Mouse (Mus musculus) CH12.LX (cell line): ENCODE results near the gene Txnrd1. TPM values are rescaled to one million over a fixed set of nuclear protein-coding genes. Genes with fewer than 3 reads are reported as not detected.

ENCODE experiments used
- DNase-seq: peaks from one replicate; pipeline ENCODE4 v3.0.0-alpha.2; 2013; ENCODE audit errors: extremely low read depth
- H3K27ac ChIP-seq: 2 replicates; pipeline ENCODE4 v1.5.1; 2012; ENCODE audit warnings: low read depth, mild to moderate bottlenecking, control low read depth, moderate library complexity; ENCODE audit not compliant: insufficient read depth
- H3K27me3 ChIP-seq: replicated peaks from 2 replicates; pipeline ENCODE3; 2012; ENCODE audit warnings: inconsistent platforms
- H3K36me3 ChIP-seq, 2 experiments: replicated peaks in 1 of 2; 2 replicates each; pipeline versions ENCODE3 to v1.6.1; 2012; ENCODE audit warnings: inconsistent platforms in 1 of 2, low read length in 1 of 2, mild to moderate bottlenecking in 1 of 2, mixed read lengths in 1 of 2, moderate library complexity in 1 of 2; ENCODE audit not compliant: control insufficient read depth in 1 of 2, insufficient read depth in 1 of 2
- H3K4me1 ChIP-seq, 2 experiments: 2 replicates each; pipeline ENCODE4 v1.6.1; 2012; ENCODE audit warnings: inconsistent platforms in 1 of 2, moderate library complexity in 1 of 2; ENCODE audit not compliant: insufficient read depth in 2 of 2, control insufficient read depth in 1 of 2
- H3K4me2 ChIP-seq: 2 replicates; pipeline ENCODE4 v1.6.1; 2012; ENCODE audit warnings: low read depth, mild to moderate bottlenecking, control low read depth; ENCODE audit not compliant: poor library complexity, insufficient read depth, severe bottlenecking
- H3K4me3 ChIP-seq, 3 experiments: fragments of 150-350 bp in 1 of 3; sonication (generic) in 1 of 3; replicated peaks in 1 of 3; 2 replicates each; pipeline versions ENCODE3 to v1.5.1; 2011 to 2012; ENCODE audit warnings: low read depth in 2 of 3, low read length in 2 of 3, mild to moderate bottlenecking in 2 of 3, moderate library complexity in 2 of 3, control low read depth in 1 of 3, improper control_type of control experiment in 1 of 3, inconsistent platforms in 1 of 3, mixed read lengths in 1 of 3; ENCODE audit not compliant: poor library complexity in 1 of 3
- H3K79me2 ChIP-seq: replicated peaks from 2 replicates; pipeline ENCODE4 v1.6.1; 2012; ENCODE audit warnings: mild to moderate bottlenecking, moderate library complexity; ENCODE audit not compliant: control insufficient read depth, poor library complexity, insufficient read depth, severe bottlenecking; ENCODE audit errors: extremely low read depth
- H3K9ac ChIP-seq: 2 replicates; pipeline ENCODE4 v1.6.1; 2012; ENCODE audit warnings: low read depth, mild to moderate bottlenecking, control low read depth, moderate library complexity; ENCODE audit not compliant: insufficient read depth
- H3K9me3 ChIP-seq: replicated peaks from 2 replicates; pipeline ENCODE3; 2012; ENCODE audit warnings: low read length, inconsistent platforms, mixed read lengths
- BHLHE40 ChIP-seq: IDR thresholded peaks from 2 replicates; pipeline ENCODE4 v1.6.1; 2011; ENCODE audit warnings: mild to moderate bottlenecking, low read depth, low read length, improper control_type of control experiment
- EP300 ChIP-seq: IDR thresholded peaks from 2 replicates; pipeline ENCODE4 v1.6.1; 2011; ENCODE audit warnings: low read length, improper control_type of control experiment
- GABPA ChIP-seq: IDR thresholded peaks from 2 replicates; pipeline ENCODE4 v1.6.1; 2012; ENCODE audit warnings: low read depth, low read length, improper control_type of control experiment, inconsistent platforms; ENCODE audit not compliant: insufficient replicate concordance
- HCFC1 ChIP-seq: IDR thresholded peaks from 2 replicates; pipeline ENCODE4 v1.6.1; 2012; ENCODE audit warnings: low read depth, mild to moderate bottlenecking, inconsistent platforms, low read length, improper control_type of control experiment
- IRF4 ChIP-seq: IDR thresholded peaks from 2 replicates; pipeline ENCODE4 v1.6.1; 2014; ENCODE audit warnings: low read depth, mild to moderate bottlenecking, inconsistent platforms, low read length, improper control_type of control experiment
- JUN ChIP-seq: IDR thresholded peaks from 2 replicates; pipeline ENCODE4 v1.6.1; 2011; ENCODE audit warnings: low read depth, mild to moderate bottlenecking, low read length, improper control_type of control experiment, moderate library complexity; ENCODE audit not compliant: insufficient read depth
- KAT2A ChIP-seq: IDR thresholded peaks from 2 replicates; pipeline ENCODE4 v1.6.1; 2012; ENCODE audit warnings: low read length, improper control_type of control experiment, inconsistent platforms; ENCODE audit not compliant: insufficient replicate concordance
- MAFK ChIP-seq: IDR thresholded peaks from 2 replicates; pipeline ENCODE4 v1.6.1; 2011; ENCODE audit warnings: low read length, improper control_type of control experiment; ENCODE audit not compliant: insufficient replicate concordance
- MAX ChIP-seq: IDR thresholded peaks from 2 replicates; pipeline ENCODE4 v1.6.1; 2011; ENCODE audit warnings: low read length, improper control_type of control experiment
- MAZ ChIP-seq: IDR thresholded peaks from 2 replicates; pipeline ENCODE4 v1.6.1; 2012; ENCODE audit warnings: low read depth, mild to moderate bottlenecking, inconsistent platforms, low read length, improper control_type of control experiment, moderate library complexity
- MEF2A ChIP-seq: IDR thresholded peaks from 2 replicates; pipeline ENCODE4 v1.6.1; 2014; ENCODE audit warnings: low read depth, mild to moderate bottlenecking, inconsistent platforms, low read length, improper control_type of control experiment, borderline replicate concordance
- MXI1 ChIP-seq: IDR thresholded peaks from 2 replicates; pipeline ENCODE4 v1.6.1; 2011; ENCODE audit warnings: mild to moderate bottlenecking, low read depth, low read length, improper control_type of control experiment
- NELFE ChIP-seq: IDR thresholded peaks from 2 replicates; pipeline ENCODE4 v1.6.1; 2011; ENCODE audit warnings: low read depth, low read length, improper control_type of control experiment
- NRF1 ChIP-seq: IDR thresholded peaks from 2 replicates; pipeline ENCODE4 v1.6.1; 2014; ENCODE audit warnings: low read depth, mild to moderate bottlenecking, inconsistent platforms, low read length, improper control_type of control experiment, moderate library complexity
- PAX5 ChIP-seq: IDR thresholded peaks from 2 replicates; pipeline ENCODE4 v1.6.1; 2012; ENCODE audit warnings: low read length, inconsistent platforms, mixed read lengths
- POLR2A ChIP-seq: IDR thresholded peaks from 2 replicates; pipeline ENCODE4 v1.6.1; 2011; ENCODE audit warnings: low read depth, mild to moderate bottlenecking, improper control_type of control experiment, low read length
- POLR2AphosphoS2 ChIP-seq: IDR thresholded peaks from 2 replicates; pipeline ENCODE4 v1.6.1; 2011; ENCODE audit warnings: low read depth, low read length, improper control_type of control experiment
- RCOR1 ChIP-seq: conservative IDR thresholded peaks from 2 replicates; pipeline ENCODE4 v1.6.1; 2012; ENCODE audit warnings: low read depth, mild to moderate bottlenecking, inconsistent platforms, low read length, improper control_type of control experiment
- SIN3A ChIP-seq: IDR thresholded peaks from 2 replicates; pipeline ENCODE4 v1.6.1; 2012; ENCODE audit warnings: low read length, improper control_type of control experiment, inconsistent platforms
- SMC3 ChIP-seq: IDR thresholded peaks from 2 replicates; pipeline ENCODE4 v1.6.1; 2011; ENCODE audit warnings: low read depth, low read length, improper control_type of control experiment
- TBP ChIP-seq: conservative IDR thresholded peaks from 2 replicates; pipeline ENCODE4 v1.6.1; 2011; ENCODE audit warnings: low read depth, low read length, improper control_type of control experiment
- TCF12 ChIP-seq: IDR thresholded peaks from 2 replicates; pipeline ENCODE4 v1.6.1; 2014; ENCODE audit warnings: low read depth, mild to moderate bottlenecking, inconsistent platforms, low read length, improper control_type of control experiment
- UBTF ChIP-seq: IDR thresholded peaks from 2 replicates; pipeline ENCODE4 v1.6.1; 2012; ENCODE audit warnings: low read depth, mild to moderate bottlenecking, inconsistent platforms, low read length, improper control_type of control experiment, moderate library complexity
- USF1 ChIP-seq: IDR thresholded peaks from 2 replicates; pipeline ENCODE4 v1.6.1; 2014; ENCODE audit warnings: low read depth, mild to moderate bottlenecking, inconsistent platforms, low read length, improper control_type of control experiment
- ZC3H11A ChIP-seq: IDR thresholded peaks from 2 replicates; pipeline ENCODE4 v1.6.1; 2012; ENCODE audit warnings: low read depth, mild to moderate bottlenecking, inconsistent platforms, low read length, improper control_type of control experiment
- ZKSCAN1 ChIP-seq: IDR thresholded peaks from 2 replicates; pipeline ENCODE4 v1.6.1; 2012; ENCODE audit warnings: low read depth, inconsistent platforms, low read length, improper control_type of control experiment, borderline replicate concordance
- ZMIZ1 ChIP-seq: IDR thresholded peaks from 2 replicates; pipeline ENCODE4 v1.6.1; 2012; ENCODE audit warnings: low read depth, mild to moderate bottlenecking, inconsistent platforms, low read length, improper control_type of control experiment
- ZNF384 ChIP-seq: IDR thresholded peaks from 2 replicates; pipeline ENCODE4 v1.6.1; 2012; ENCODE audit warnings: low read depth, low read length, improper control_type of control experiment, inconsistent platforms
- dilution Hi-C: fragments of 300-500 bp; cut with MboI; formaldehyde crosslinking; loops from 2 replicates; pipeline ENCODE4 v1.14.3; 2020; ENCODE audit warnings: low sequenced_read_pairs; ENCODE audit not compliant: extremely low pct_unique_long_range_greater_than_20kb, extremely low pct_ligation_motif_present
- in situ Hi-C: fragments of 300-500 bp; cut with MboI; formaldehyde crosslinking; loops from 3 replicates; pipeline ENCODE4 v1.14.3; 2019; ENCODE audit warnings: low sequenced_read_pairs, low pct_ligation_motif_present, low pct_unique_long_range_greater_than_20kb, mixed read lengths
- polyA plus RNA-seq: library from polyadenylated mRNA; unstranded; fragments of >175 nt; gene quantifications from 2 replicates; pipeline ENCODE4 v1.2.1, GENCODE M21; 2012; ENCODE audit warnings: low read depth; ENCODE audit not compliant: insufficient read length
- total RNA-seq, 2 experiments: library from RNA; depleted of rRNA; stranded (reverse); fragments of 300-350 nt in 1 of 2; fragments of >200 nt in 1 of 2; gene quantifications; 2 replicates each; pipeline ENCODE4 v1.2.3; 2012 to 2014

Txnrd1 gene
- total and polyA plus RNA-seq, 3 experiments, result 92.1 to 254 (median 133) TPM

DNA sequence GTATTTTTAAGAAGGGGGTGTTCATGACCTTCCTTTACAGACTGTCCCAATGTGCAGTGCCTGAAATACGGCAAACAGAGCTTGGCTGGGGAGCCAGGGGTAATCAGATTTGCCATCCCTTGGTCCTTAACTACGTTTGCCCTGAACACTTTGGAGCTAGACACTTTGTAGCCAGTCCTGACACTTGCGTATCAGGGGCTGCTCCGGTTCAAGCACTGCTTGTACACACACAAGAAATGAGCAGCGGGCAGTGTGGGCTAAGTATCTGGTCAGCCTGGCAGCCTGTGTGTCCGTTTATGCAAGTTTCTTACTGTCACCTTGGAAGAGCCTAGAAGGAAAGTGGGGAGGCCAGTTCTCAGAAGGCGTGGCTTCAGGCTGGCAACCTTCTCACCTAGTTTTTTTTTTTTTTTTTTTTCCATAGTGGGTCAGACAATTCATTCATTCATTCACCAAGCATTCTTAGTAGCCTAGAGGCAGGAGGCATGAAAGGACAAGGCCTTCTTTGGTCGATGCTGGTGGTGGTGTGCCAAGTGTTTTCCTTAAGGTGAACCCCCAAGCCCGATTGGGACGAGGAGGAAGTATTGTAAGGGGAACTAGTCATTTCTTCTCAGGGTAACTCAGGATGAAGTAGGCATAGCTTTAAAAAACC is 24.4 kb downstream of the Txnrd1 start:
- dilution Hi-C loops, result no loop called here

GRCm38 (mm10) chr10:82858691-82859532 is 25.2 kb downstream of the Txnrd1 start:
- peak overlapping the region; percentile 64 for H3K27ac ChIP-seq
- no peaks in the 10 kb centered on the region for H3K27me3 ChIP-seq
- peak overlapping the region; percentile 85 for H3K9ac ChIP-seq
- H3K9me3 ChIP-seq, result no peaks in the 10 kb centered on the region
- peak overlapping the region; percentile 62 to 85 (median 81) for H3K4me3 ChIP-seq
- in situ Hi-C loops (no loop called here), dilution Hi-C loops (no loop called here)
- peaks cover 10 to 29% of the 10 kb centered on the region in 2 experiments for H3K4me1 ChIP-seq
- peak; percentile 96 for DNase-seq
- peak; percentile 73 for TF ChIP-seq NRF1
- no peak for TF ChIP-seq IRF4
- TF ChIP-seq MAFK, result peak; percentile 75; the same call in 1 of the 2 replicates
- peak; percentile 96 for TF ChIP-seq POLR2A
- TF ChIP-seq PAX5, result no peak
- no peak for TF ChIP-seq SMC3
- TF ChIP-seq JUN, result no peak
- TF ChIP-seq NELFE, result peak; percentile 93
- no peak; the same call in 1 of the 2 replicates for TF ChIP-seq GABPA
- TF ChIP-seq MXI1, result peak; percentile 74; the same call in 1 of the 2 replicates
- TF ChIP-seq ZKSCAN1, result no peak
- no peak for TF ChIP-seq ZC3H11A
- peak; percentile 68; the same call in 1 of the 2 replicates for TF ChIP-seq TCF12
- TF ChIP-seq ZMIZ1, result peak; percentile 65; the same call in 1 of the 2 replicates
- no peak for TF ChIP-seq MAZ
- TF ChIP-seq BHLHE40, result no peak
- peak; percentile 35 for TF ChIP-seq HCFC1
- peak; percentile 89 for TF ChIP-seq TBP
- H3K79me2 ChIP-seq, result peaks cover 42% of the 10 kb centered on the region
- peak overlapping the region; percentile 77 for H3K4me2 ChIP-seq
- H3K36me3 ChIP-seq, result peaks cover 13 to 26% of the 10 kb centered on the region in 2 experiments

More for the DNA sequence above, 24.4 kb downstream of the Txnrd1 start:
- peaks cover 38% of the 10 kb centered on the region for H3K79me2 ChIP-seq
- peak overlapping the region; percentile 40 to 85 (median 44) for H3K4me3 ChIP-seq
- H3K27ac ChIP-seq, result no peak overlapping the region
- peak; percentile 30 for DNase-seq
- peak overlapping the region; percentile 63 for H3K4me2 ChIP-seq
- H3K36me3 ChIP-seq, result peaks cover 6 to 19% of the 10 kb centered on the region in 2 experiments
- peak overlapping the region; percentile 85 for H3K9ac ChIP-seq
- H3K4me1 ChIP-seq, result peaks cover 9 to 22% of the 10 kb centered on the region in 2 experiments
- H3K27me3 ChIP-seq, result no peaks in the 10 kb centered on the region
- in situ Hi-C loops, result no loop called here
- TF ChIP-seq USF1 (no peak), EP300 (peak; percentile 34; the same call in 1 of the 2 replicates), TBP (no peak), UBTF (no peak), IRF4 (no peak), JUN (no peak), NELFE (no peak), SIN3A (0 out of 2 replicates have a peak, but pooled peaks have one; percentile 26), MAFK (no peak), MAZ (no peak), ZNF384 (peak; percentile 92), KAT2A (no peak), POLR2A (no peak), MEF2A (no peak), ZC3H11A (no peak), PAX5 (no peak), POLR2AphosphoS2 (no peak), NRF1 (no peak), RCOR1 (0 out of 2 replicates have a peak, but pooled peaks have one; percentile 33), MAX (0 out of 2 replicates have a peak, but pooled peaks have one; percentile 21)
- no peaks in the 10 kb centered on the region for H3K9me3 ChIP-seq
